Comparison of ENCODE assay signal across 20 mouse cellular contexts in genomic region chr14:51200054-51200453, GRCm38 (mm10). TPM values are rescaled to one million over a fixed set of nuclear protein-coding genes. Genes with fewer than 3 reads are reported as not detected.
DNase-seq lines count a peak whose midpoint lies in the region; ATAC-seq and TF ChIP-seq lines count a peak whose summit lies in the region.
"Had no signal": no experiment of that assay in that cellular context is flagged by ENCODE, and none has a peak within 500 bp of the region (broad histone marks: within the 10 kb centered on the region; RNA-seq: fewer than 3 reads in every experiment).

No protein-coding gene starts in this region.

- H3K4me3 ChIP-seq in left cerebral cortex, adult 2 months: no peak overlapping the region
- H3K4me3 ChIP-seq in embryonic fibroblast, embryonic 13.5 days (ENCODE audit: insufficient read depth, low read length): no peak overlapping the region
- H3K4me3 ChIP-seq: forebrain, embryonic 10.5 days; intestine, embryonic 15.5 days; midbrain, embryonic 13.5 days; neural tube, embryonic 13.5 days; stomach, embryonic 15.5 days had no signal

- no peak for ATAC-seq in CD4-positive, CD25-positive, alpha-beta regulatory T cell, adult 4 months
- ATAC-seq: activated CD4-positive, CD25-positive, alpha-beta regulatory T cell, adult 4 months; intestine, embryonic 15.5 days; midbrain, embryonic 13.5 days had no signal

- no peak for TF ChIP-seq CTCF in left cerebral cortex, adult 2 months (IDR thresholded peaks at IDR 0.05)
- no peak for TF ChIP-seq CTCF in embryonic fibroblast, embryonic 13.5 days (IDR thresholded peaks at IDR 0.05; ENCODE audit: borderline replicate concordance, insufficient read depth, low read length)

- DNase-seq in left cerebral cortex, adult 11 months (ENCODE audit: low spot score): peak; percentile 11
- no peak for DNase-seq in left cerebral cortex, adult 2 months (ENCODE audit: extremely low spot score in 1 of 2, low spot score in 2 of 2)
- DNase-seq in NIH3T3 (ENCODE audit: low read depth): peak; percentile 34
- peak; percentile 6 to 35 for DNase-seq in left cerebral cortex, postnatal 25 days (ENCODE audit: low spot score in 2 of 2)
- no peak for DNase-seq in gastrocnemius, postnatal 10 days
- DNase-seq: kidney, postnatal 25 days had no signal

- peaks cover 4% of the 10 kb centered on the region; the same call in 1 of the 2 replicates for H3K4me1 ChIP-seq in embryonic fibroblast, embryonic 13.5 days (ENCODE audit: control insufficient read depth, insufficient read depth, low read length)
- H3K4me1 ChIP-seq: forebrain, embryonic 10.5 days; intestine, embryonic 15.5 days; midbrain, embryonic 13.5 days; neural tube, embryonic 13.5 days; stomach, embryonic 15.5 days had no signal

- no peak for TF ChIP-seq POLR2A in embryonic fibroblast, embryonic 13.5 days (IDR thresholded peaks at IDR 0.05; ENCODE audit: low read depth, low read length)

- intact Hi-C loops in left cerebral cortex, adult 2 months (cut with DNase I): no loop called here
- intact Hi-C loops in left cerebral cortex, postnatal 25 days (cut with DNase I): no loop called here

- H3K27ac ChIP-seq in left cerebral cortex, adult 2 months: no peak overlapping the region
- peak overlapping the region; percentile 39; the same call in 1 of the 2 replicates for H3K27ac ChIP-seq in embryonic fibroblast, embryonic 13.5 days (ENCODE audit: insufficient read depth, low read length)
- H3K27ac ChIP-seq: forebrain, embryonic 10.5 days; intestine, embryonic 15.5 days; midbrain, embryonic 13.5 days; neural tube, embryonic 13.5 days; stomach, embryonic 15.5 days had no signal

RNA-seq across cellular contexts. Expression of gene Ang2, which starts 1.1 kb away (rescaled TPM):
- total RNA-seq in left cerebral cortex, adult 2 months (2021): not detected
- polyA plus RNA-seq in embryonic fibroblast, embryonic 13.5 days (2011; ENCODE audit: insufficient read length, low read depth, missing spikeins): not detected in 2 replicates
- total RNA-seq in left cerebral cortex, postnatal 25 days (2021): not detected
- not detected for polyA plus RNA-seq in CD4-positive, CD25-positive, alpha-beta regulatory T cell, adult 4 months (2017; shearing (Covaris generic))
- total RNA-seq in gastrocnemius, postnatal 10 days (2021): under 1 TPM in 1 of 2 experiments, not detected in 1; 0.63 TPM
- total RNA-seq: ES-E14; gastrocnemius, postnatal 4 days; liver, adult 2 months had no signal
- polyA plus RNA-seq: activated CD4-positive, CD25-positive, alpha-beta regulatory T cell, adult 4 months; forebrain, embryonic 10.5 days; heart, postnatal 0 days; intestine, embryonic 15.5 days; liver, adult 2 months; lung, embryonic 16.5 days; midbrain, embryonic 13.5 days; neural tube, embryonic 13.5 days; stomach, embryonic 15.5 days; urinary bladder, adult 2 months had no signal

RNA-seq across cellular contexts. Expression of gene Ear14, which starts 3.1 kb away (rescaled TPM):
- total RNA-seq in left cerebral cortex, adult 2 months (2021): not detected
- polyA plus RNA-seq in embryonic fibroblast, embryonic 13.5 days (2011; ENCODE audit: insufficient read length, low read depth, missing spikeins): not detected in 2 replicates
- not detected for total RNA-seq in left cerebral cortex, postnatal 25 days (2021)
- polyA plus RNA-seq in CD4-positive, CD25-positive, alpha-beta regulatory T cell, adult 4 months (2017; shearing (Covaris generic)): not detected
- not detected for total RNA-seq in gastrocnemius, postnatal 10 days (2021)
- total RNA-seq: ES-E14; gastrocnemius, postnatal 4 days; liver, adult 2 months had no signal
- polyA plus RNA-seq: activated CD4-positive, CD25-positive, alpha-beta regulatory T cell, adult 4 months; forebrain, embryonic 10.5 days; heart, postnatal 0 days; intestine, embryonic 15.5 days; liver, adult 2 months; lung, embryonic 16.5 days; midbrain, embryonic 13.5 days; neural tube, embryonic 13.5 days; stomach, embryonic 15.5 days; urinary bladder, adult 2 months had no signal

RNA-seq across cellular contexts. Expression of gene Rnase2b, which starts 38.0 kb away (rescaled TPM):
- not detected for total RNA-seq in left cerebral cortex, adult 2 months (2021)
- polyA plus RNA-seq in embryonic fibroblast, embryonic 13.5 days (2011; ENCODE audit: insufficient read length, low read depth, missing spikeins): not detected in 2 replicates
- total RNA-seq in left cerebral cortex, postnatal 25 days (2021): not detected
- not detected for polyA plus RNA-seq in CD4-positive, CD25-positive, alpha-beta regulatory T cell, adult 4 months (2017; shearing (Covaris generic))
- not detected for total RNA-seq in gastrocnemius, postnatal 10 days (2021)
- total RNA-seq: ES-E14; gastrocnemius, postnatal 4 days; liver, adult 2 months had no signal
- polyA plus RNA-seq: activated CD4-positive, CD25-positive, alpha-beta regulatory T cell, adult 4 months; forebrain, embryonic 10.5 days; heart, postnatal 0 days; intestine, embryonic 15.5 days; liver, adult 2 months; lung, embryonic 16.5 days; midbrain, embryonic 13.5 days; neural tube, embryonic 13.5 days; stomach, embryonic 15.5 days; urinary bladder, adult 2 months had no signal

RNA-seq across cellular contexts. Expression of gene Rnase1, which starts 53.5 kb away (rescaled TPM):
- total RNA-seq in left cerebral cortex, adult 2 months (2021): under 1 TPM; 0.70 to 0.96 TPM
- polyA plus RNA-seq in embryonic fibroblast, embryonic 13.5 days (2011; ENCODE audit: insufficient read length, low read depth, missing spikeins): not detected in 2 replicates
- under 1 TPM; 0.57 to 0.73 TPM for total RNA-seq in left cerebral cortex, postnatal 25 days (2021)
- polyA plus RNA-seq in CD4-positive, CD25-positive, alpha-beta regulatory T cell, adult 4 months (2017; shearing (Covaris generic)): not detected
- total RNA-seq in gastrocnemius, postnatal 10 days (2021): not detected
- total RNA-seq: ES-E14; gastrocnemius, postnatal 4 days had no signal
- polyA plus RNA-seq: activated CD4-positive, CD25-positive, alpha-beta regulatory T cell, adult 4 months; forebrain, embryonic 10.5 days; midbrain, embryonic 13.5 days had no signal

RNA-seq across cellular contexts. Expression of gene Rnase2a, which starts 55.9 kb away (rescaled TPM):
- total RNA-seq in left cerebral cortex, adult 2 months (2021): not detected
- polyA plus RNA-seq in embryonic fibroblast, embryonic 13.5 days (2011; ENCODE audit: insufficient read length, low read depth, missing spikeins): not detected in 2 replicates
- total RNA-seq in left cerebral cortex, postnatal 25 days (2021): not detected
- polyA plus RNA-seq in CD4-positive, CD25-positive, alpha-beta regulatory T cell, adult 4 months (2017; shearing (Covaris generic)): not detected
- not detected for total RNA-seq in gastrocnemius, postnatal 10 days (2021)
- total RNA-seq: ES-E14; gastrocnemius, postnatal 4 days; liver, adult 2 months had no signal
- polyA plus RNA-seq: activated CD4-positive, CD25-positive, alpha-beta regulatory T cell, adult 4 months; forebrain, embryonic 10.5 days; heart, postnatal 0 days; intestine, embryonic 15.5 days; liver, adult 2 months; lung, embryonic 16.5 days; midbrain, embryonic 13.5 days; neural tube, embryonic 13.5 days; stomach, embryonic 15.5 days; urinary bladder, adult 2 months had no signal

Comparison
In these comparisons a context has a peak if more than half of its experiments do, and no peak if none do; other contexts are left out.
1. DNase-seq: peak in left cerebral cortex, adult 11 months (single experiment), NIH3T3 (single experiment) and left cerebral cortex, postnatal 25 days (2 of 2); none in left cerebral cortex, adult 2 months (0 of 2) and gastrocnemius, postnatal 10 days (single experiment).